Mouse (Mus musculus) monocyte, adult 2 months (primary cell): ENCODE data around the gene Rdh12.

Experiments
- DNase-seq, 2 experiments: peaks; one replicate each; pipeline ENCODE4 v3.0.0; 2022; ENCODE audit warnings: low spot score in 2 of 2, low read depth in 1 of 2

Gene Rdh12

GRCm38 (mm10) chr12:79248110-79248509, 39.4 kb downstream of the Rdh12 start:
- DNase-seq: no peak

- no peak for DNase-seq
Observed at GRCm38 (mm10) chr12:79253294-79254053, 44.8 kb downstream of the Rdh12 start.

GRCm38 (mm10) chr12:79254975-79255374, 46.3 kb downstream of the Rdh12 start:
- DNase-seq: peak in 1 of 2 experiments; percentile 9

GRCm38 (mm10) chr12:79260154-79260553, 51.4 kb downstream of the Rdh12 start:
- DNase-seq: no peak

GRCm38 (mm10) chr12:79261035-79261434, 52.3 kb downstream of the Rdh12 start:
- DNase-seq: no peak
